Mouse (Mus musculus): Measurements from ENCODE around the gene Wdr78.

GRCm38 (mm10) chr4:103112651-103113050 is 1.7 kb downstream of the Wdr78 start:
- TF ChIP-seq CTCF (IDR thresholded peaks at IDR 0.05; ENCODE audit: low read depth): no peak
- no peak for TF ChIP-seq EP300 (IDR thresholded peaks at IDR 0.05; ENCODE audit: low read depth)
